Mouse (Mus musculus): ENCODE data around the gene Nop53. TPM values are rescaled to one million over a fixed set of nuclear protein-coding genes. Genes with fewer than 3 reads are reported as not detected.

Gene Nop53
- polyA plus RNA-seq, 1 experiment from 2014 or later, result 128 TPM

DNA sequence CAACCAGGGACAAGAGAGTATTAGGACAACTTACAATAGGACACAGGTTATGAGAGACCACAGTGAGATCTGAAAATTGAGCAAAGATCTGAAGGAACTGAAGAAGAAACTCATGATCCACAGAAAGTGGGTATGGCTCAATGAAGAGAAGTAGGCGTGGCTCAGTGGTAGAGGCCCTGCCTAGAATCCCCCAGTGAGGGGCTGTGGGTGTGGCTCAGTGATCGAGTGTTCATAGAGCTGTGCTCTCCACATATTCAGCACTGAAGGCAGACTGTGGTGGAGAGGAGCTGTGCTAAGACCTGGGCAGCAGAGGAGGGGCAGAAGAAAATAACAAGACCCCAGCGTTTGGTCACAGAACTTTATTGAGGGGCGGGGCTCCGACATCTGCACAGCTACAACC, 8.4 kb downstream of the Nop53 start:
- Histone ChIP-seq H3K36me3 (peaks cover 80% of the 10 kb centered on the region), H3K9me3 (no peaks in the 10 kb centered on the region), H3K4me1 (replicated peaks) (no peaks in the 10 kb centered on the region), H3K4me2 (no peak overlapping the region), H3K27ac (replicated peaks) (no peak overlapping the region), H3K27me3 (no peaks in the 10 kb centered on the region), H3K9ac (no peak overlapping the region), H3K4me3 (no peak overlapping the region)
- no peak for ATAC-seq (ENCODE audit: low read depth)
- 88% methylated on average over 5 of the region's 5 CpGs for WGBS

DNA sequence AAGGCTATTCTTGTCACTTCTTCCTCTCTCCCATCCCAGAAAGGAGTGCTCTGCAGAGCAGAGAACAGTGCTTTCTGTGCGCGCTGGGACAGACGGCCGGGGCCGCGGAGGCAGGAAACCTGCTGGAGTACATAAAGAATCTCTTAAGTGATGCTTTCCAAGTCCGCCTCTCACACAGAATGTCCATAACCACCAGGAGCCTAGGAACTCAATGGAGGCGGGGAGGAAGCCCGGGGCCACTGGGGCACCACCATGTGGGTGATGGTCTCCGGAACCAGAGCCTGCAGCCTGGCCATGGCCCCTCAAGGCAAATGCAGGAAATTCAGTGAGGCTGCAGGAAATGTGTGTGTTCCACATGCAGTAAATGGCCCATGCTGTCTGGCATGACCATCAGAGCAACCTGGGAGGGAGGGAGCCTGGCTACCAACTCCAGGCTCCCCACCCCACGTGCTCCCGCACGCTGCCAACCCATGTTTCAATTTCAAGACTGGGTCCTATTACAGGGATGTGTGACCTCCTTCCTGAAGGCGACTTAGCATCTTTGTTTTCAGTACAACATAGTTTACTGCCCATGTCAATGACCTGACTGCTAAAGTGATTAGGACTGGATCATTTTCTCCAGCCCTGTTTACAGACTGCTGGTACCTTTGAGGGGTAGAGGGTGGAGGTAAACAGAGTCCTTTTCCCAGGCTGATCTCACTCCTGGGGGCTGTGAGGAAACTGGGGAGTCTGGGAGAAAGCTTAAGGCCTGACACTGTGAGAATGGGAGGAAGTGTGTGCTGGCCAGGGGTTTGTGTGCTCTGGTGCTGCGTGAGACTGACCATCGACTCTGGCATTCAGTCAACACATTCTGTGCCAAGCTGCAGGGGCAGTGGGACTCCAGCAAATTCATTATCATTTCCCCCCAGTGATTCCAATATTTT, 12.2 kb downstream of the Nop53 start:
- H3K4me3 ChIP-seq, result no peak overlapping the region
- ATAC-seq (ENCODE audit: low read depth), result no peak
- 59% methylated on average over 16 of the region's 16 CpGs for WGBS

DNA sequence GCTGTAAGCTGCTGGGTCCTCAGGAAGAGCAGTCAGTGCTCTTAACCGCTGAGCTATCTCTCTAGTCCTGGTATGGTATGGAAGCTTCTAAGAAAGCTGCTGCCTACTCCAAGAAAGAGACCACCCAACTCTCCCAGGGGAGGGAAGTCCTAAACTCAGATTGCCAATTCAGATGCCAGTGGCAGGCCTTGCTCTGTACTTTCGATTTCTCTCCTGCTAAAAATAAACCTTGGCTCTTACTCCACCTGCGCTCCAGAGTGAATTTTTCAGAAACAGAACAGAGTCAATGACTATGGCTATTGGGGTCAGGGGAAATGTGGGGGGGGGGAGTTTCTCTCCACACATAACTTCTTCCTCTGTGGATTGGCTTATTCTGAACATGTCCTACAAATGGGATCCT, 14.2 kb downstream of the Nop53 start:
- H3K4me2 ChIP-seq, result no peak overlapping the region
- 87% methylated on average over 3 of the region's 3 CpGs for WGBS

More for the DNA sequence above, 12.2 kb downstream of the Nop53 start:
- H3K9me3 ChIP-seq, result no peaks in the 10 kb centered on the region
- H3K27me3 ChIP-seq, result no peaks in the 10 kb centered on the region
- no peaks in the 10 kb centered on the region for H3K4me1 ChIP-seq (replicated peaks)
- no peak overlapping the region for H3K9ac ChIP-seq
- peaks cover 42% of the 10 kb centered on the region for H3K36me3 ChIP-seq
- H3K4me2 ChIP-seq, result no peak overlapping the region
- 0 out of 2 replicates have a peak overlapping the region, but pooled peaks have one; percentile 7 for H3K27ac ChIP-seq (replicated peaks)

DNA sequence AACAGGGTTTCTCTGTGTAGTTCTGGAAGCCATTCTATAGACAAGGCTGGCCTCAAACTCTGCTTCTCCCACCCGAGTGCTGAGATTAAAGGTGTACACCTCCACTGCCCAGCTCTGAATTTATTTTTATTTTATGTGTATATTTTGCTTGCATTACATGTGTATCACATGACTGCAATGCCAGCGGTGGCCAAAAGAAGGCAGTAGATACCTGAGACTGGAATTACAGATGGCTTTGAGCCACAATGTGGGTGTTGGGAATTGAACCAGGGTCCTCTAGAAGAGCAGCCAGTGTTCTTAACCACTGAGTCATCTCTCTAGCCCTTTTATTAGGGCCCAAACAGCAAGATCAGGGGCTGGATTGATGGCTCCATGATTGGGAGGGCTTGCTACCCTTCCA, 15.3 kb downstream of the Nop53 start:
- no peaks in the 10 kb centered on the region for H3K9me3 ChIP-seq
- no peak overlapping the region for H3K4me3 ChIP-seq
- no peaks in the 10 kb centered on the region for H3K27me3 ChIP-seq
- H3K36me3 ChIP-seq, result peaks cover 10% of the 10 kb centered on the region
- H3K4me1 ChIP-seq (replicated peaks), result no peaks in the 10 kb centered on the region
- WGBS, result 62% methylated on average over 2 of the region's 2 CpGs
- no peak overlapping the region for H3K9ac ChIP-seq
- H3K27ac ChIP-seq (replicated peaks), result no peak overlapping the region
- no peak for ATAC-seq (ENCODE audit: low read depth)
- no peak overlapping the region for H3K4me2 ChIP-seq

More for the DNA sequence above, 14.2 kb downstream of the Nop53 start:
- no peak overlapping the region for H3K4me3 ChIP-seq
- H3K36me3 ChIP-seq, result peaks cover 21% of the 10 kb centered on the region
- no peak overlapping the region for H3K9ac ChIP-seq
- H3K4me1 ChIP-seq (replicated peaks), result no peaks in the 10 kb centered on the region
- H3K9me3 ChIP-seq, result no peaks in the 10 kb centered on the region
- no peaks in the 10 kb centered on the region for H3K27me3 ChIP-seq
- ATAC-seq (ENCODE audit: low read depth), result no peak
- H3K27ac ChIP-seq (replicated peaks), result no peak overlapping the region

DNA sequence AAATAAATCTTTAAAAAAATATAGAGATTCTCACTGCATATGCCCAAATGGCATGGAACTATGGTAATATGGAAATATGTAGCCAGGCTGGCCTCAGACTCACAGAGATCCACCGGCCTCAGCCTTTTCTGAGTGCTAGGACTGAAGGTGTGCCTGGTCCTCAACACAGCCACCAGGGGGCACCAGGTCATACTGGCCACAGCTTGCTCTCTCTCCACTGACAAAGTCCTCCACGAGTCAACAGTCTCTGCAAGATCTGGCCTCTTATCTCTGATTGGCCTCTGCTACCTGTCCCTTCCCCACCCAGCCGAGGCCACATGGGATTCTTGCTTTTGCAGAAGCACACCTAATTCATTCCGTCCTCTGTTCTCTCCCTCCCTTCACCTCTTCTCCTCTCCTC, 16.0 kb downstream of the Nop53 start:
- H3K4me2 ChIP-seq, result no peak overlapping the region
- H3K4me3 ChIP-seq, result no peak overlapping the region
- H3K27me3 ChIP-seq, result no peaks in the 10 kb centered on the region
- no peak overlapping the region for H3K9ac ChIP-seq
- H3K36me3 ChIP-seq, result peaks cover 4% of the 10 kb centered on the region
- no peak for ATAC-seq (ENCODE audit: low read depth)
- H3K27ac ChIP-seq (replicated peaks), result no peak overlapping the region
- no peaks in the 10 kb centered on the region for H3K4me1 ChIP-seq (replicated peaks)
- WGBS, result 39% methylated on average over 4 of the region's 4 CpGs
- no peaks in the 10 kb centered on the region for H3K9me3 ChIP-seq

DNA sequence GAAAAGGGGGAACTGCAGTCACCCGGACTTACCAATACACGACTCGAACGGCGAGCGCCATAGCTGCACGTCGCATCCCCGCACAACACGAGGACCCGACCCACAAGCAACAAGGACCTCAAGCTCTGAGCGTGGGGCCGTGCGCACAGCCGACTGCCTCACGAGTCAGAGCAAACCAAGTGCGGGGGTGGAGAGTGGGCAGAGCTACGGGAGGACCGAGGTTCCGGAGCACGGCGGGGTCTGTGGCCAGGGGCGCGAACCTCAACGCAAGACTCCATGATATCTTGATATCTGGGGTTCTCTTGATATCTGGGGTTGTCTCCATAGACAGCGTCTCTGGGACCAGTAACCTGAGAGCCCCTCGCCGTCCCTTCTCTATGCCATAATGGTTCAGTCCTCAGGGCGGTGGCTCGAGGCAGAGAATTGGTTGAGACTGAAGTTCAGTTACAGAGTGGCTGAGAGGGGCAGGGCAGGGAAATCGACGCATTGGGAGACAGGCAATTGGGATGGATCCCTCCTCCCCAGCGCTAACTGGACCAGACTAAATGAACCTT, 23.6 kb downstream of the Nop53 start, which contains the start of gene Selenow:
Gene Selenow, minus strand, starts transcription at position 183 of the 554 bp plus-strand sequence.
- Histone ChIP-seq H3K36me3 (peaks cover 27% of the 10 kb centered on the region), H3K27ac (replicated peaks) (peak within 1 kb of the TSS; percentile 87), H3K9ac (peak within 1 kb of the TSS; percentile 90), H3K27me3 (no peaks in the 10 kb centered on the region), H3K4me3 (peak within 1 kb of the TSS; percentile 82), H3K4me2 (peak within 1 kb of the TSS; percentile 77), H3K9me3 (no peaks in the 10 kb centered on the region), H3K4me1 (replicated peaks) (peaks cover 28% of the 10 kb centered on the region)
- ATAC-seq (ENCODE audit: low read depth), result peak; percentile 96
- under 1% methylated on average over 33 of the region's 33 CpGs for WGBS

DNA sequence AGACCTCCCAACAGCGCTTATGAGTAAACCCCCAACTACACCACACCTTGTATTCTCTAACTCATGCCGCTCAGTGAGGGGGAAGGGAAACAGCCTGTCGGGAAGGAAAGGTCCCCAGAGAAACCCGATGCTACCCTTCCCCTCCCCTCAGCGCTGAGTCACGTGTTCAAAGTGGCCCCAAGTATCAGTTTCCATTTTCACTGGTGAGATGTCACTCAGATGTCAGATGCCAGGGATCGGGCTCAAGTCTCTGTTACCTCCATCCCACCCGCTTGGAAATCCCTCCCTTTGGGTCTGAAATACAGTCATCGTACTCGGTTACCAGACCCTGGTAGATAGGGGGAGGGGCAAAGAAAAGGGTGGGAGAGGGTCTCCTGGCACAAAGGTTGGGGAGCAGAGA, 24.1 kb downstream of the Nop53 start:
- H3K4me2 ChIP-seq, result peak overlapping the region; percentile 77
- H3K4me1 ChIP-seq (replicated peaks), result peaks cover 28% of the 10 kb centered on the region
- H3K36me3 ChIP-seq, result peaks cover 32% of the 10 kb centered on the region
- H3K9me3 ChIP-seq, result no peaks in the 10 kb centered on the region
- no peaks in the 10 kb centered on the region for H3K27me3 ChIP-seq
- H3K27ac ChIP-seq (replicated peaks), result peak overlapping the region; percentile 87
- under 1% methylated on average over 10 of the region's 10 CpGs for WGBS
- peak; percentile 66 for ATAC-seq (ENCODE audit: low read depth)
- H3K4me3 ChIP-seq, result peak overlapping the region; percentile 82
- H3K9ac ChIP-seq, result peak overlapping the region; percentile 90

DNA sequence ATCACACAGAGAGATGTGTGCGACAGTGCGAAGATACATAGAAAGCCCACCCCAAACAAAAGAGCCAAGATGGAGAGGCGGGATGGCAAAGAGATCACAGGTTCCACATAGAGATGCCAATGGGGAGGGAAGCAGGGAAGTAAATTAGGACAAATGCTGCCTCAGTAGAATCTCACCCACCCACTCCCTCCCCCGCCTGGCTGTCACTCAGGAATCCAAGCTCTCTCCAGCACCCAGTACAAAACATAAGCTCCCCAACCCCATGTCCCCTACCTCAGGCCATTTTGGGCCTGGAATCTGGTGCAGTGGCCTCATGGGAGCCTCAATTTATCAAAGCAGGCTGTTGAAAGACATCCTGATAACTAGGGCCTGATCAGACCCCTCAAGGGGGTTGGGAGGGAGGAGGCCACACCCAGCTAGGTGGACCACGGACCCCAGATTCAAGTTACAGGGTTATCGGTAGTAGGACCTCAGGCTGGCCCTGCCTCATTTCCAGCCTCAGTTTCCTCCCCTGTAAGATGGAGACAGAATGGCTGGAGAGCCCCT, 25.2 kb downstream of the Nop53 start:
- H3K27ac ChIP-seq (replicated peaks), result no peak overlapping the region
- no peak for ATAC-seq (ENCODE audit: low read depth)
- H3K9ac ChIP-seq, result peak overlapping the region; percentile 90
- H3K9me3 ChIP-seq, result no peaks in the 10 kb centered on the region
- peaks cover 28% of the 10 kb centered on the region for H3K4me1 ChIP-seq (replicated peaks)
- H3K27me3 ChIP-seq, result no peaks in the 10 kb centered on the region
- peak overlapping the region; percentile 77 for H3K4me2 ChIP-seq
- WGBS, result 88% methylated on average over 6 of the region's 6 CpGs
- peaks cover 40% of the 10 kb centered on the region for H3K36me3 ChIP-seq
- H3K4me3 ChIP-seq, result peak overlapping the region; percentile 82

DNA sequence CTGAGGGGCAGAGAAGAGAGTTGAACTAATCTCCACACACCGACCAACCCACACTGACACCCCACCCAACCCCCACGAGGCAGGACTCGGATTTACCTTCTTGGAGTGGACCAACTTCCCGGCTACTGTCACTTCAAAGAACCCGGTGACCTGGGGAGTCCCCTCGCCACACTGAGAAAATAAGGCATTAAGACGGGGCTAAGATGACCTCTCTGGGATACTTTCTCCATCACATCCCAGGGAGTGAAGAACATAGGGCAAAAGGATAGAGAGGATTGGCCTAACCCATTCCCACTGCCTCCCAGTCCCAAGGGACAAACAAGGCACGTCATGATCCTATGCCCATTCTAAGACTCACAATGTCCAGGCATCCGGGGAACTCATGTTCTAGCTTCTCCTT, 25.9 kb downstream of the Nop53 start:
- no peaks in the 10 kb centered on the region for H3K27me3 ChIP-seq
- no peak overlapping the region for H3K27ac ChIP-seq (replicated peaks)
- peaks cover 28% of the 10 kb centered on the region for H3K4me1 ChIP-seq (replicated peaks)
- no peak overlapping the region for H3K9ac ChIP-seq
- H3K36me3 ChIP-seq, result peaks cover 40% of the 10 kb centered on the region
- WGBS, result 93% methylated on average over 9 of the region's 9 CpGs
- no peak for ATAC-seq (ENCODE audit: low read depth)
- no peaks in the 10 kb centered on the region for H3K9me3 ChIP-seq
- H3K4me3 ChIP-seq, result peak overlapping the region; percentile 82
- H3K4me2 ChIP-seq, result peak overlapping the region; percentile 77

DNA sequence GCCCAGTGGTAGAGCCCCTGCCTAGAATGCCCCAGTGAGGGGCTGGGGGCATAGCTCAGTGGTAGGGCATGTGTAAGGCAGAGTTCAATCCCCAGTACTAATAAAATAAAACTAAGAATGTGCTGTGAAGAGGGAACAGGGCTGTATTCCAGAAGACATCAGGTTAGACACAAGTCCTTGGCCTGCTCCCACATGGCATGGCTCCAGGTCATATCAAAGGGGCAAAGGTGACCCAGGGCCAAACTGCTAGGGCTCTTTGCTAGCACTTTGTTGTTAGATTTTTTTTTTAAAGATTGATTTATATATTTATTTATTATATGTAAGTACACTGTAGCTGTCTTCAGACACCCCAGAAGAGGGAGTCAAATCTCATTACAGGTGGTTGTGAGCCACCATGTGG, 27.5 kb downstream of the Nop53 start:
- no peak overlapping the region for H3K4me2 ChIP-seq
- no peak overlapping the region for H3K4me3 ChIP-seq
- H3K36me3 ChIP-seq, result peaks cover 40% of the 10 kb centered on the region
- no peaks in the 10 kb centered on the region for H3K27me3 ChIP-seq
- no peaks in the 10 kb centered on the region for H3K9me3 ChIP-seq
- no peak overlapping the region for H3K9ac ChIP-seq
- H3K4me1 ChIP-seq (replicated peaks), result peaks cover 28% of the 10 kb centered on the region
- no peak overlapping the region for H3K27ac ChIP-seq (replicated peaks)
- no peak for ATAC-seq (ENCODE audit: low read depth)

DNA sequence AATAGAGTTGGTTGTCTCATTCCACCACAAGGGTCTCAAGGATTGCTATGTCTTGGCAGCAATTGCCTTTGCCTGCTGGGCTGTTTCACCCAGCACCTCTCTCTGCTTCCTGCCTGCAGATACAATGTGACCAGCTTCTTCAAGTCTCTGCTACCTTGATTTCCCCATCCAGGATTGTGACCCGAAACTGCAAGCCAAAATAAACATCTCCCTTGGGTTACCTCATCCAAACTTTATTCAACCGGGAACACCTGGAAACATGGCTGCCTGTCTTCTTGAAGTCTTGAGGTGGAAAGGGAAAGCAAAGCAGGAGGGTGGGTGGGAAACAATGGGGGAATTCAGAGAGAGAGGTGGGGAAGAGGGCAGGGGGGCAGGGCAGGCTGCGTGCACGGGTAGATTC, 28.9 kb downstream of the Nop53 start:
- Histone ChIP-seq H3K4me3 (no peak overlapping the region), H3K27me3 (no peaks in the 10 kb centered on the region), H3K4me1 (replicated peaks) (peaks cover 22% of the 10 kb centered on the region), H3K9me3 (no peaks in the 10 kb centered on the region), H3K36me3 (peaks cover 40% of the 10 kb centered on the region), H3K9ac (no peak overlapping the region), H3K4me2 (no peak overlapping the region), H3K27ac (replicated peaks) (no peak overlapping the region)
- WGBS, result 88% methylated on average over 4 of the region's 4 CpGs
- no peak for ATAC-seq (ENCODE audit: low read depth)

DNA sequence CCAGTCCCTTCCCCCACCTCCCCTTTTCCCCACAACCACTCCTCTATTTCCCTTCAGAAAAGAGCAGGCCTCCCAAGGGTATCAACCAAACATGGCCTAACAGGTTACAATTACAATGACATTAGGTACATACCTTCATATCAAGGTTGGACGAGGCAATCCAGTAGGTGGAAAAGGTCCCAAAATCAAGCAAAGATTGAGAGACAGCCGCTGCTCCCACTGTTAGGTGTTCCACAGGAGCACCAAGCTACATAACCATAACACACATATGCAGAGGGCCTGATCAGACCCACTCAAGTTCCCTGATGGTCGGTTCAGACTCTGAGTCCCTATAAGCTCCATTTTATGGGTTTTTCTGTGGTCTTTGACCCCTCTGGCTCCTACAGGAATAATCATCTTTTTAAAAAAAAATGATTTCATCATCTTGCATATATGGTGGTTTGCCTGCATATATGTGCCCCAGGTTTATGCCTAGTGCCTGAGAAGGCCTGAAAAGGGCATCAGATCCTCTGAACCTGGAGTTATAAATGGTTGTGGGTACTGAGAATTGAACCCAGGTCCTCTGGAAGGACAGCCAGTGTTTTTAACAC, 29.6 kb downstream of the Nop53 start:
- no peak overlapping the region for H3K4me3 ChIP-seq
- WGBS, result 89% methylated on average over 3 of the region's 3 CpGs
- no peak overlapping the region for H3K9ac ChIP-seq
- H3K27ac ChIP-seq (replicated peaks), result no peak overlapping the region
- H3K27me3 ChIP-seq, result no peaks in the 10 kb centered on the region
- no peak overlapping the region for H3K4me2 ChIP-seq
- no peak for ATAC-seq (ENCODE audit: low read depth)
- H3K4me1 ChIP-seq (replicated peaks), result peaks cover 18% of the 10 kb centered on the region
- no peaks in the 10 kb centered on the region for H3K9me3 ChIP-seq
- H3K36me3 ChIP-seq, result peaks cover 40% of the 10 kb centered on the region
